Mouse (Mus musculus) liver, embryonic 11.5 days (tissue): ENCODE measurements at regions not wholly inside any gene's neighbourhood (a gene's known extent, or its start where the extent isn't known, plus 50 kb on each side); places are given as distances from the start of the nearest gene placed in this dataset.

Source experiments
- ATAC-seq: fragments of 200-750 bp; cut with Nextera tagmentation; replicated peaks from 2 replicates; pipeline ENCODE4 v1.8.0; 2017; ENCODE audit warnings: moderate number of reproducible peaks, mild to moderate bottlenecking, moderate TSS enrichment, moderate library complexity; ENCODE audit not compliant: low FRiP score
- DNase-seq: peaks from one replicate; pipeline ENCODE4 v3.0.0-alpha.2; 2017; ENCODE audit warnings: low spot score
- H3K27ac ChIP-seq: fragments of 300-500 bp; sonication (generic); 2 replicates; pipeline ENCODE4 v1.5.1; 2014; ENCODE audit warnings: mild to moderate bottlenecking, low read depth, low read length, control low read depth
- H3K27me3 ChIP-seq: fragments of 300-500 bp; sonication (generic); replicated peaks from 2 replicates; pipeline ENCODE4 v1.6.1; 2014; ENCODE audit warnings: low read length, mixed read lengths; ENCODE audit not compliant: control insufficient read depth, insufficient read depth
- H3K36me3 ChIP-seq: fragments of 300-500 bp; sonication (generic); 2 replicates; pipeline ENCODE4 v1.6.1; 2014; ENCODE audit warnings: mild to moderate bottlenecking, low read length, moderate library complexity, mixed read lengths; ENCODE audit not compliant: control insufficient read depth, insufficient read depth
- H3K4me1 ChIP-seq: fragments of 300-500 bp; sonication (generic); replicated peaks from 2 replicates; pipeline ENCODE4 v1.6.1; 2014; ENCODE audit warnings: low read length, mixed read lengths; ENCODE audit not compliant: control insufficient read depth, insufficient read depth
- H3K4me2 ChIP-seq: fragments of 300-500 bp; sonication (generic); 2 replicates; pipeline ENCODE4 v1.6.1; 2014; ENCODE audit warnings: mild to moderate bottlenecking, control low read depth, moderate library complexity
- H3K4me3 ChIP-seq: fragments of 300-500 bp; sonication (generic); 2 replicates; pipeline ENCODE4 v1.5.1; 2014; ENCODE audit warnings: low read depth, low read length, control low read depth
- H3K9ac ChIP-seq: fragments of 300-500 bp; sonication (generic); 2 replicates; pipeline ENCODE4 v1.6.1; 2014; ENCODE audit warnings: low read depth, low read length, control low read depth
- H3K9me3 ChIP-seq: fragments of 300-500 bp; sonication (generic); 2 replicates; pipeline ENCODE4 v1.6.1; 2016; ENCODE audit warnings: low read length, inconsistent platforms, mixed read lengths; ENCODE audit not compliant: control insufficient read depth
- WGBS: fragments of 180-500 bp; shearing (Covaris S2); extraction: QIAGEN DNeasy Blood & Tissue Kit; methylation state at CpG from one replicate; pipeline ENCODE4 v1.1.7; 2014; 5-methylcytosine and 5-hydroxymethylcytosine counted together

- no peaks in the 10 kb centered on the region for H3K4me1 ChIP-seq
- 75% methylated on average over 3 of the region's 3 CpGs for WGBS
- H3K4me3 ChIP-seq, result no peak overlapping the region
- no peak overlapping the region for H3K4me2 ChIP-seq
- H3K27ac ChIP-seq, result no peak overlapping the region
- H3K27me3 ChIP-seq, result no peaks in the 10 kb centered on the region
- no peak overlapping the region for H3K9ac ChIP-seq
- ATAC-seq, result no peak
- H3K36me3 ChIP-seq, result no peaks in the 10 kb centered on the region
- H3K9me3 ChIP-seq, result no peaks in the 10 kb centered on the region
- no peak for DNase-seq
These were observed 355.5 kb upstream of the Lmcd1 start for GRCm38 (mm10) chr6:111917868-111918597.

DNA sequence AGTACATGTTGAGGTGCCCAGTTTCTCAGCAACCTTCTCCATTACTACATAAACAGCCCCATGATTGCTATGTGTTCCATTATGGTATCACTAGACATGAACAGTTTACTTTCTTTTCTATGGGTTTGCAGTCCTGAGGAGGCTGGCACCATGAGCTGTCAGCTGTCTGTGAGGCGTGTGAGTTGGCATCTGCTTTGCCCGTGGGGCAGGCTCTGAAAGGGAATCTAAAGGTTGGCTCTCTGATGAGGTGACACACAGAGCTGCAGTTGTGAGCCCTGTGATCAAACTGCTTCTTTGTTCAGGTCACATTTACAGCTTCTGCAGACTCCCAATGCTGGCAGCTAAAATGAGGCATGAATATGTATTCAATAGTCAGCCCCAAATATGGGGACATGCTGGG lies 341.0 kb upstream of the Lmcd1 start:
- no peaks in the 10 kb centered on the region for H3K27me3 ChIP-seq
- H3K4me3 ChIP-seq, result no peak overlapping the region
- H3K36me3 ChIP-seq, result no peaks in the 10 kb centered on the region
- no peak overlapping the region for H3K9ac ChIP-seq
- 82% methylated on average over 2 of the region's 2 CpGs for WGBS
- no peak for ATAC-seq
- no peak overlapping the region for H3K4me2 ChIP-seq
- DNase-seq, result no peak
- no peaks in the 10 kb centered on the region for H3K9me3 ChIP-seq
- no peak overlapping the region for H3K27ac ChIP-seq
- H3K4me1 ChIP-seq, result no peaks in the 10 kb centered on the region

- no peak overlapping the region for H3K4me3 ChIP-seq
- DNase-seq (no peak), ATAC-seq (no peak)
- H3K27me3 ChIP-seq, result no peaks in the 10 kb centered on the region
- WGBS, result 81% methylated on average over 1 of the region's 1 CpGs
- no peak overlapping the region for H3K27ac ChIP-seq
- H3K4me2 ChIP-seq, result no peak overlapping the region
- H3K36me3 ChIP-seq, result no peaks in the 10 kb centered on the region
- no peaks in the 10 kb centered on the region for H3K9me3 ChIP-seq
- H3K4me1 ChIP-seq, result no peaks in the 10 kb centered on the region
- H3K9ac ChIP-seq, result no peak overlapping the region
These were observed 319.2 kb upstream of the Lmcd1 start for GRCm38 (mm10) chr6:111954401-111954800.

- H3K9me3 ChIP-seq, result no peaks in the 10 kb centered on the region
- no peak overlapping the region for H3K4me3 ChIP-seq
- DNase-seq (no peak), ATAC-seq (no peak)
- H3K4me2 ChIP-seq, result no peak overlapping the region
- no peaks in the 10 kb centered on the region for H3K4me1 ChIP-seq
- 76% methylated on average over 3 of the region's 3 CpGs for WGBS
- no peaks in the 10 kb centered on the region for H3K36me3 ChIP-seq
- H3K9ac ChIP-seq, result no peak overlapping the region
- no peaks in the 10 kb centered on the region for H3K27me3 ChIP-seq
- H3K27ac ChIP-seq, result no peak overlapping the region
These were observed 307.8 kb upstream of the Lmcd1 start for GRCm38 (mm10) chr6:111965766-111966165.

DNA sequence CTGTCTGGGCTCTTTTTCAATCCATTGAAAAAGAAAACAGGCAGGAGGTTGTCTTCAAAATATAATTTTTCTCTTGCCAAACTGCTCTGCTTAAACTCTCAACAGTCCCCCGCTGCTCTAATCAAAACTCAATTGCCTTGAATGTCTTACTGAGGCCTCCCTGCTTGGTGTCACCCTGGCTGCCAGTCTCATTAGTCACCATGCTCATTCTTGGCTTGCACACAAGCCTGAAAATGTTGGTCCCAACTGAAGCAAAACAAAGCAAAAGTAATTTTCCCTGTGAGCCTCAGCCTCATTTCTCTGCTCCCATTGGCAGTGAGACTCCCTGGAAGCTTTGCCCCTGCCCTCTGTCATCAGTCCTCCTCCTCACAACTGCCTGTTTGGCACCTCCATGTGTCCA lies 288.1 kb upstream of the Lmcd1 start:
- Histone ChIP-seq H3K27ac (no peak overlapping the region), H3K4me3 (no peak overlapping the region), H3K9ac (no peak overlapping the region), H3K36me3 (no peaks in the 10 kb centered on the region), H3K9me3 (no peaks in the 10 kb centered on the region), H3K4me2 (no peak overlapping the region), H3K4me1 (no peaks in the 10 kb centered on the region), H3K27me3 (no peaks in the 10 kb centered on the region)
- DNase-seq (no peak), ATAC-seq (no peak)
- 51% methylated on average over 1 of the region's 1 CpGs for WGBS

- no peak for ATAC-seq
- WGBS, result 74% methylated on average over 3 of the region's 3 CpGs
These were observed 277.7 kb upstream of the Lmcd1 start for GRCm38 (mm10) chr6:111995823-111996222.

DNA sequence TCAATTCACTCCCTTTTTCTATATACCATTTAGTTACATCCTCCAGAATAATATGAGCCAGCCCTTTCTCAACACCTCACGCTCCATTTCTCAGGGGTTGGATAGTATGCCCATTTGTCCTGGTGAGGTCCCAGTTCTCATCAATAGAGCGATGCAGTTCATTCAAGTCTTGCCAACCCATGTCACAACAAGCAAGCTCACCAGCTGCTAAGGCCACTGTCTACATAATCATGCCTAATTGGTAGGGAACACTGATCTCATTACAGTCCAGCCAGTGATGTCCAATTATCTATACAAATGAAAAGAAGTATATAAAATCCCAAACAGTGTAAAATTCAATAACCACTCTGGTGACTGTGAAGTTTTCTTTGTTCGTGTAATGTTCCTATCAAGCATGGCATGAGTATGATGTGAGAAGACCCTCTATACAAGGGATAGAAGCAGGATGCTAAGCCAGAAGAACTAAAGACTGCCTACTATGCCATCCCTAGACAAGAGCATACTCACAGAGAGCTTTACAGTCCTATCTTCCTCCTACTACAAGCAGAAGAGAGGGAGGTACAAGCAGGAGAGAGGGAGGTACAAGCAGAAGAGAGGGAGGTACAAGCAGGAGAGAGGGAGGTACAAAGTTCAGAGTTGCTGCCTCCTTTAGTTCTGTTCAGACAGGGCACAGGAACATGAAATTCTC lies 269.6 kb upstream of the Lmcd1 start:
- no peaks in the 10 kb centered on the region for H3K4me1 ChIP-seq
- H3K36me3 ChIP-seq, result no peaks in the 10 kb centered on the region
- H3K27ac ChIP-seq, result no peak overlapping the region
- no peaks in the 10 kb centered on the region for H3K9me3 ChIP-seq
- H3K4me2 ChIP-seq, result no peak overlapping the region
- no peaks in the 10 kb centered on the region for H3K27me3 ChIP-seq
- DNase-seq (no peak), ATAC-seq (no peak)
- no peak overlapping the region for H3K9ac ChIP-seq
- no peak overlapping the region for H3K4me3 ChIP-seq
- WGBS, result 82% methylated on average over 3 of the region's 3 CpGs

More at GRCm38 (mm10) chr6:111995823-111996222, 277.7 kb upstream of the Lmcd1 start:
- Histone ChIP-seq H3K36me3 (no peaks in the 10 kb centered on the region), H3K9me3 (no peaks in the 10 kb centered on the region), H3K4me1 (no peaks in the 10 kb centered on the region), H3K9ac (no peak overlapping the region), H3K27me3 (no peaks in the 10 kb centered on the region), H3K4me2 (no peak overlapping the region), H3K27ac (no peak overlapping the region), H3K4me3 (no peak overlapping the region)
- DNase-seq, result no peak

GRCm38 (mm10) chr6:112026261-112027205 lies 247.0 kb upstream of the Lmcd1 start:
- Histone ChIP-seq H3K4me1 (no peaks in the 10 kb centered on the region), H3K36me3 (no peaks in the 10 kb centered on the region), H3K9me3 (no peaks in the 10 kb centered on the region), H3K27me3 (no peaks in the 10 kb centered on the region), H3K9ac (no peak overlapping the region), H3K4me2 (no peak overlapping the region), H3K4me3 (no peak overlapping the region), H3K27ac (no peak overlapping the region)
- WGBS, result 49% methylated on average over 1 of the region's 1 CpGs
- ATAC-seq, result no peak
- no peak for DNase-seq
